Mouse (Mus musculus): Measurements from ENCODE around the gene A430005L14Rik. TPM values are rescaled to one million over a fixed set of nuclear protein-coding genes. Genes with fewer than 3 reads are reported as not detected.
A peak's percentile ranks its signal among the peaks of the same experiment; 100 is the strongest.

Gene A430005L14Rik
- polyA plus RNA-seq, 1 experiment from 2014 or later = 90.4 TPM

- peaks cover 10% of the 10 kb centered on the region for H3K4me1 ChIP-seq (replicated peaks; ENCODE audit: control insufficient read depth, insufficient read depth, low read length)
- no peak for ATAC-seq (replicated peaks; ENCODE audit: low FRiP score)
- H3K4me2 ChIP-seq = no peak overlapping the region
- no peak overlapping the region for H3K4me3 ChIP-seq (ENCODE audit: low read depth, low read length)
- H3K36me3 ChIP-seq (ENCODE audit: control insufficient read depth, insufficient read depth, low read length) = peaks cover 11% of the 10 kb centered on the region; the same call in 1 of the 2 replicates
- H3K9ac ChIP-seq (ENCODE audit: low read depth, low read length) = no peak overlapping the region
- H3K9me3 ChIP-seq (ENCODE audit: control insufficient read depth, low read length) = no peaks in the 10 kb centered on the region
- DNase-seq (ENCODE audit: low spot score) = no peak
- no peaks in the 10 kb centered on the region for H3K27me3 ChIP-seq (replicated peaks; ENCODE audit: control insufficient read depth, insufficient read depth, low read length)
- WGBS = 84% methylated on average over 7 of the region's 7 CpGs
- H3K27ac ChIP-seq (ENCODE audit: low read depth, low read length) = no peak overlapping the region
These were observed 5.6 kb downstream of the A430005L14Rik start for GRCm38 (mm10) chr4:153962631-153963030.

- Histone ChIP-seq H3K9me3 (ENCODE audit: control insufficient read depth, low read length) (no peaks in the 10 kb centered on the region), H3K27me3 (replicated peaks; ENCODE audit: control insufficient read depth, insufficient read depth, low read length) (no peaks in the 10 kb centered on the region), H3K27ac (ENCODE audit: low read depth, low read length) (no peak overlapping the region), H3K36me3 (ENCODE audit: control insufficient read depth, insufficient read depth, low read length) (peaks cover 14% of the 10 kb centered on the region; the same call in 1 of the 2 replicates), H3K4me2 (no peak overlapping the region), H3K4me1 (replicated peaks; ENCODE audit: control insufficient read depth, insufficient read depth, low read length) (no peaks in the 10 kb centered on the region), H3K4me3 (ENCODE audit: low read depth, low read length) (no peak overlapping the region), H3K9ac (ENCODE audit: low read depth, low read length) (no peak overlapping the region)
- 92% methylated on average over 5 of the region's 5 CpGs for WGBS
- no peak for ATAC-seq (replicated peaks; ENCODE audit: low FRiP score)
- DNase-seq (ENCODE audit: low spot score) = no peak
These were observed 9.6 kb downstream of the A430005L14Rik start for GRCm38 (mm10) chr4:153966651-153967050.

GRCm38 (mm10) chr4:153967556-153967955 lies 10.5 kb downstream of the A430005L14Rik start:
- WGBS = 82% methylated on average over 2 of the region's 2 CpGs
- Histone ChIP-seq H3K36me3 (ENCODE audit: control insufficient read depth, insufficient read depth, low read length) (peaks cover 10% of the 10 kb centered on the region; the same call in 1 of the 2 replicates), H3K4me3 (ENCODE audit: low read depth, low read length) (no peak overlapping the region), H3K9ac (ENCODE audit: low read depth, low read length) (no peak overlapping the region), H3K4me1 (replicated peaks; ENCODE audit: control insufficient read depth, insufficient read depth, low read length) (no peaks in the 10 kb centered on the region), H3K4me2 (no peak overlapping the region), H3K27me3 (replicated peaks; ENCODE audit: control insufficient read depth, insufficient read depth, low read length) (no peaks in the 10 kb centered on the region), H3K27ac (ENCODE audit: low read depth, low read length) (no peak overlapping the region), H3K9me3 (ENCODE audit: control insufficient read depth, low read length) (no peaks in the 10 kb centered on the region)
- DNase-seq (ENCODE audit: low spot score) (no peak), ATAC-seq (replicated peaks; ENCODE audit: low FRiP score) (no peak)

DNA sequence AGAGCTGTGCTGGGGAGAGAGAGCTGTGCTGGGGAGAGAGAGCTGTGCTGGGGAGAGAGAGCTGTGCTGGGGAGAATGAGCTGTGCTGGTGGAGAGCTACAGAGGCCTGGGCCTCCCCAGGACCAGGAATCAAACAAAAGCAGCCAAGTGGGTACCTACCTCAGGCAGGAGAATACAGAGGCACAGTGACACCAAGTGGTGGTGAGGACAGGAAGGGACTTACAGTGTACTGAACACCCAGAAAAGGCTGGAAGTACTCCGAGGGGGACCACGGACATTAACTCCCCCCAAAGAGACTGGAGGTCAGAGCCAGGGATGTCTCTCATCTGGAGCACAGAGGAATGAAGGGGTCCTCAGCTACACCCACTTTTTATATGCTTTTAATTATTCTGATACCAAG lies 11.0 kb downstream of the A430005L14Rik start:
- Histone ChIP-seq H3K4me3 (ENCODE audit: low read depth, low read length) (no peak overlapping the region), H3K27me3 (replicated peaks; ENCODE audit: control insufficient read depth, insufficient read depth, low read length) (no peaks in the 10 kb centered on the region), H3K9me3 (ENCODE audit: control insufficient read depth, low read length) (no peaks in the 10 kb centered on the region), H3K4me1 (replicated peaks; ENCODE audit: control insufficient read depth, insufficient read depth, low read length) (no peaks in the 10 kb centered on the region), H3K9ac (ENCODE audit: low read depth, low read length) (no peak overlapping the region), H3K36me3 (ENCODE audit: control insufficient read depth, insufficient read depth, low read length) (peaks cover 7% of the 10 kb centered on the region; the same call in 1 of the 2 replicates), H3K27ac (ENCODE audit: low read depth, low read length) (no peak overlapping the region), H3K4me2 (no peak overlapping the region)
- ATAC-seq (replicated peaks; ENCODE audit: low FRiP score) = no peak
- no peak for DNase-seq (ENCODE audit: low spot score)
- WGBS = 94% methylated on average over 2 of the region's 2 CpGs

DNA sequence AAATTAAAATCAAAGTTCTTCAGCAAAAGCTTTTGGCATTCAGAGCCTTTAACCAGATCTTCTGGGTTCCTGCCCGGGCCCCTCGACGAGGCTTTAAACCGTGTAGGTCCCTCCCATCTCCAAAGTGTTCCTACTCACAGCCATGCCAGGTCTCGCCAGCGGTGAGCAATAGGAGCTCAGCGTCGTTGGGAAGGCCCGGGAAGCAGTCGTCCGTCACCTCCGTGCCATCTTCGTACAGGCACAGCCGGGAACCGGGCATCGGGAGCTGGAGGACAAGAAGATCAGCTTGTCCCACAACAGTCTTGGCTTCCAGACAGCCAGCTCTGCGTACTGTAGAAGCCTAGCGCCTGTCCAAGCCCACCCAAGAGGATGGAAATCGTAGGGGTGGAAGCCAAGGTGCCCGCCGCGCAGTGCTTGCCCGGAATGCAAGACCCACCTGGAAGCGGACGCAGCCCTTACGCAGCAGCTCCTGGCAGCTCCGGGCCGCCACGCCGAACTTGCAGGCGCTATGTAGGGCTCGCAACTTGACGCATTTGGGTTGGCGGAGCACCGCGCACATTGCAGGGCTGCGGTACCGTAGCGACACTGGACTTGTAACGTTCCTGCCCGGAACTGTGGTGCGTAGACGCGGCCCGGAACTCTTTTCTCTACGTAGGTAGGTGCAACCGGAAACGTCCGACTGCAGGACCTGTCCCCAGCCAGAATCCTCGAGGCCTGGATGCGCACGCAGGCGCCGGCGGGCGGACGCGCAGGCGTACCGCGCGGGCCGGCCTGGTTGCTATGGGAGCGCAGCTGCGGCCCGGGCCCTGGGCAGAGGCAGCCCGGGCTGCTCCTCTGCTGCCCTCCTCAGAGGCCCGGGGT lies 17.6 kb downstream of the A430005L14Rik start, which contains the start of the genes Dffb and Cep104:
Gene Dffb (minus strand): TSS at position 696 of the 861 bp plus-strand sequence.
Gene Cep104 (plus strand): TSS at position 764 of the 861 bp plus-strand sequence.
- ATAC-seq (replicated peaks; ENCODE audit: low FRiP score) = peak; percentile 95

GRCm38 (mm10) chr4:153975292-153975662 lies 18.2 kb downstream of the A430005L14Rik start:
- peak; percentile 70 for ATAC-seq (replicated peaks; ENCODE audit: low FRiP score)

More for the DNA sequence above, 17.6 kb downstream of the A430005L14Rik start, which contains the start of the genes Dffb and Cep104:
- peak within 1 kb of the TSS; percentile 96 for H3K4me3 ChIP-seq (ENCODE audit: low read depth, low read length)
- H3K27ac ChIP-seq (ENCODE audit: low read depth, low read length) = peak within 1 kb of the TSS; percentile 68
- peak within 1 kb of the TSS; percentile 90 for H3K9ac ChIP-seq (ENCODE audit: low read depth, low read length)
- 1% methylated on average over 68 of the region's 68 CpGs for WGBS
- peaks cover 13% of the 10 kb centered on the region for H3K4me1 ChIP-seq (replicated peaks; ENCODE audit: control insufficient read depth, insufficient read depth, low read length)
- no peaks in the 10 kb centered on the region for H3K27me3 ChIP-seq (replicated peaks; ENCODE audit: control insufficient read depth, insufficient read depth, low read length)
- peak within 1 kb of the TSS; percentile 85 for H3K4me2 ChIP-seq
- H3K36me3 ChIP-seq (ENCODE audit: control insufficient read depth, insufficient read depth, low read length) = peaks cover 3% of the 10 kb centered on the region; the same call in 1 of the 2 replicates
- H3K9me3 ChIP-seq (ENCODE audit: control insufficient read depth, low read length) = no peaks in the 10 kb centered on the region
- peak; percentile 89 for DNase-seq (ENCODE audit: low spot score)

GRCm38 (mm10) chr4:153975768-153976167 lies 18.7 kb downstream of the A430005L14Rik start:
- Histone ChIP-seq H3K9me3 (ENCODE audit: control insufficient read depth, low read length) (no peaks in the 10 kb centered on the region), H3K4me2 (peak overlapping the region; percentile 85), H3K9ac (ENCODE audit: low read depth, low read length) (peak overlapping the region; percentile 90), H3K4me3 (ENCODE audit: low read depth, low read length) (peak overlapping the region; percentile 96), H3K27ac (ENCODE audit: low read depth, low read length) (no peak overlapping the region), H3K27me3 (replicated peaks; ENCODE audit: control insufficient read depth, insufficient read depth, low read length) (no peaks in the 10 kb centered on the region), H3K4me1 (replicated peaks; ENCODE audit: control insufficient read depth, insufficient read depth, low read length) (peaks cover 13% of the 10 kb centered on the region), H3K36me3 (ENCODE audit: control insufficient read depth, insufficient read depth, low read length) (peaks cover 3% of the 10 kb centered on the region; the same call in 1 of the 2 replicates)
- WGBS = 35% methylated on average over 6 of the region's 6 CpGs
- ATAC-seq (replicated peaks; ENCODE audit: low FRiP score) (no peak), DNase-seq (ENCODE audit: low spot score) (no peak)

More at GRCm38 (mm10) chr4:153975292-153975662, 18.2 kb downstream of the A430005L14Rik start:
- H3K4me1 ChIP-seq (replicated peaks; ENCODE audit: control insufficient read depth, insufficient read depth, low read length) = peaks cover 13% of the 10 kb centered on the region
- peak overlapping the region; percentile 90 for H3K9ac ChIP-seq (ENCODE audit: low read depth, low read length)
- H3K9me3 ChIP-seq (ENCODE audit: control insufficient read depth, low read length) = no peaks in the 10 kb centered on the region
- peak overlapping the region; percentile 68 for H3K27ac ChIP-seq (ENCODE audit: low read depth, low read length)
- H3K4me3 ChIP-seq (ENCODE audit: low read depth, low read length) = peak overlapping the region; percentile 96
- DNase-seq (ENCODE audit: low spot score) = no peak
- H3K27me3 ChIP-seq (replicated peaks; ENCODE audit: control insufficient read depth, insufficient read depth, low read length) = no peaks in the 10 kb centered on the region
- 1% methylated on average over 33 of the region's 33 CpGs for WGBS
- peak overlapping the region; percentile 85 for H3K4me2 ChIP-seq
- H3K36me3 ChIP-seq (ENCODE audit: control insufficient read depth, insufficient read depth, low read length) = peaks cover 3% of the 10 kb centered on the region; the same call in 1 of the 2 replicates

- no peak overlapping the region for H3K27ac ChIP-seq (ENCODE audit: low read depth, low read length)
- H3K36me3 ChIP-seq (ENCODE audit: control insufficient read depth, insufficient read depth, low read length) = peaks cover 9% of the 10 kb centered on the region; the same call in 1 of the 2 replicates
- H3K4me3 ChIP-seq (ENCODE audit: low read depth, low read length) = no peak overlapping the region
- H3K9ac ChIP-seq (ENCODE audit: low read depth, low read length) = no peak overlapping the region
- ATAC-seq (replicated peaks; ENCODE audit: low FRiP score) = no peak
- no peaks in the 10 kb centered on the region for H3K9me3 ChIP-seq (ENCODE audit: control insufficient read depth, low read length)
- no peaks in the 10 kb centered on the region for H3K27me3 ChIP-seq (replicated peaks; ENCODE audit: control insufficient read depth, insufficient read depth, low read length)
- no peak for DNase-seq (ENCODE audit: low spot score)
- peaks cover 6% of the 10 kb centered on the region for H3K4me1 ChIP-seq (replicated peaks; ENCODE audit: control insufficient read depth, insufficient read depth, low read length)
- H3K4me2 ChIP-seq = no peak overlapping the region
- WGBS = 86% methylated on average over 10 of the region's 10 CpGs
These were observed 22.2 kb downstream of the A430005L14Rik start for GRCm38 (mm10) chr4:153979243-153979642.

All from liver, embryonic 11.5 days (tissue).